Mouse (Mus musculus) small intestine, adult 2 months (tissue): Measurements from ENCODE around the gene Cfap74. TPM values are rescaled to one million over a fixed set of nuclear protein-coding genes. Genes with fewer than 3 reads are reported as not detected.

Experiments used
- H3K27ac ChIP-seq: fragments of 200-500 bp; 2 replicates; pipeline ENCODE4 v1.5.1; 2012; ENCODE audit warnings: low read depth, low read length, control low read depth, inconsistent platforms; ENCODE audit not compliant: insufficient read depth
- H3K27me3 ChIP-seq: fragments of 200-500 bp; 2 replicates; pipeline ENCODE4 v1.6.1; 2012; ENCODE audit warnings: mild to moderate bottlenecking, moderate library complexity, low read length, inconsistent platforms; ENCODE audit not compliant: control insufficient read depth, insufficient read depth
- H3K36me3 ChIP-seq: fragments of 200-500 bp; 2 replicates; pipeline ENCODE4 v1.6.1; 2012; ENCODE audit warnings: mild to moderate bottlenecking, low read length, control low read depth, inconsistent platforms; ENCODE audit not compliant: control insufficient read depth, insufficient read depth
- H3K4me1 ChIP-seq: fragments of 200-500 bp; 2 replicates; pipeline ENCODE4 v1.6.1; 2012; ENCODE audit warnings: low read length, inconsistent platforms, mixed read lengths; ENCODE audit not compliant: control insufficient read depth, insufficient read depth, insufficient read length
- H3K4me3 ChIP-seq: fragments of 200-500 bp; 2 replicates; pipeline ENCODE4 v1.5.1; 2012; ENCODE audit warnings: low read depth, mild to moderate bottlenecking, control low read depth, inconsistent platforms, low read length, moderate library complexity
- CTCF ChIP-seq: fragments of 200-500 bp; IDR thresholded peaks from 2 replicates; pipeline ENCODE4 v1.5.1; 2012; ENCODE audit warnings: low read depth, mild to moderate bottlenecking, control low read depth, inconsistent platforms, low read length, moderate library complexity, mixed read lengths; ENCODE audit not compliant: insufficient replicate concordance, insufficient read length; ENCODE audit errors: extremely low read depth
- POLR2A ChIP-seq: fragments of 200-500 bp; IDR thresholded peaks from 2 replicates; pipeline ENCODE4 v1.6.1; 2012; ENCODE audit warnings: low read depth, mild to moderate bottlenecking, control low read depth, inconsistent platforms, low read length, moderate library complexity
- WGBS: fragments of 180-500 bp; shearing (Covaris S2); methylation state at CpG from one replicate; pipeline ENCODE4 v1.1.7; 2018; 5-methylcytosine and 5-hydroxymethylcytosine counted together
- polyA plus RNA-seq: library from polyadenylated mRNA; depleted of rRNA; stranded (reverse); fragments of >200 nt; gene quantifications from 2 replicates; pipeline ENCODE4 v1.2.3, GENCODE M21; 2012

The Cfap74 gene
- polyA plus RNA-seq, 1 experiment, result 1.4 TPM

DNA sequence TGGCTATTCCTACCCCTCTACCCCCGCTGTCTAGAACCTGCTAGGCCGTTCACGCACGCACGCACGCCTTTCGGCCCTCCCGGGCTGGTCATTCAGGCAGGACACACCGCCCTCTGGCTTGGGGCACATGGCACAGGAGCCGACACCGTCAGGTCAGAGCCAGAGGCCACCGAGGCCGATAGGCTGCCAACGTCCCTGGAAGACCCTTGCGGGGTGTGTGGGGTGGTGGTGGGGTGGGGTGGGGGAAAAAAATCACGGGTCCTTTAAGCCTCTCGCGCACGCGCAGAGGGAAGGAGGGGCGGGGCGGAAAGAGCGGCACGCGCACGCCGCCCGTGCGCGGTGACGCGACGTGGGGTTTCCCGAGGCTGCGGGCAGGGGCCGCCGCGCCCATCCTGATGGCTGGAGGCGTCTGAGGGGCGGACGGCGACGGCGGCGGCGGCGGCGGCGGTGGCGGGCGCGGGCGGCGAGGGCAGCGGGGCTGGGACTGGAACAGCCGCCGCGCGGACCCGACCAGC lies 82.1 kb downstream of the Cfap74 start, which contains the start of gene Gnb1:
Gene Gnb1, plus strand, starts transcription at position 372 of the 515 bp plus-strand sequence.
- H3K36me3 ChIP-seq, result no peaks in the 10 kb centered on the region
- no peaks in the 10 kb centered on the region for H3K27me3 ChIP-seq
- H3K27ac ChIP-seq, result peak within 1 kb of the TSS; percentile 96
- peaks cover 30% of the 10 kb centered on the region; the same call in 1 of the 2 replicates for H3K4me1 ChIP-seq
- H3K4me3 ChIP-seq, result peak within 1 kb of the TSS; percentile 79
- 1% methylated on average over 57 of the region's 60 CpGs for WGBS
- peak; percentile 50 for TF ChIP-seq POLR2A
- TF ChIP-seq CTCF, result no peak; the same call in 1 of the 2 replicates

DNA sequence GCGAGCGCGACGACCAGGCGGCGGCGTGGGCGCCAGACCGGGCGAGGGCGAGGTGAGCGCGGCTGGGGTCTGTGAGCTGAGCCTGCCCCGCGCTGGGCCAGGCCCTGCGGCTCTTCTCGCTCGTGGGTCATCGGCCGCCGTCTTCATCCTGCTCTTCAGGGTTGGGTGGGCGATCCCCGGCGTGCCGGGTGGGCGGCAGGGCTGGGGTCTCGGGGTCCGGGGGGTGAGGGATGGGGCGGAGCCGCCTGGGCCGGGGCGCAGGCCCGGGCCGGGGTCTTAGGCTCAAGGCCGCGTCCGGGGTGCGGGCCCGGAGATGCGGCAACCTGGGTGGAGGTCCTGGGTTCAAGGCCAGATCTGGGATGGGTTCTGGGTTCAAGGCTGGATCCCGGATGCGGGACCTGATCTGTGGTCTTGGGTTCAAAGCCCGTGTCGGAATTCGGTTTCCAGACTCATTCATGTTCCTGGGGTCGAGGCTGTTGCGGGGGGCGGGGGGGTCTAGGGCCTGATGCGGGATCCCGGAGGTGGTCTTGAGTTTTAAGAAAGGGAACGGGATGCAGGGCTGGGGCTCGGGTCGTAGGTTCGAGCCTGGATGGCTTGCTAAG lies 82.6 kb downstream of the Cfap74 start:
- Histone ChIP-seq H3K27me3 (no peaks in the 10 kb centered on the region), H3K27ac (peak overlapping the region; percentile 77), H3K4me3 (peak overlapping the region; percentile 79), H3K4me1 (peaks cover 30% of the 10 kb centered on the region; the same call in 1 of the 2 replicates), H3K36me3 (peaks cover 1% of the 10 kb centered on the region; the same call in 1 of the 2 replicates)
- TF ChIP-seq CTCF (no peak), POLR2A (no peak)
- under 1% methylated on average over 54 of the region's 54 CpGs for WGBS

- TF ChIP-seq POLR2A (peak; percentile 34; the same call in 1 of the 2 replicates), CTCF (no peak)
- Histone ChIP-seq H3K4me1 (peaks cover 25% of the 10 kb centered on the region; the same call in 1 of the 2 replicates), H3K36me3 (peaks cover 1% of the 10 kb centered on the region; the same call in 1 of the 2 replicates), H3K27me3 (no peaks in the 10 kb centered on the region), H3K4me3 (peak overlapping the region; percentile 79), H3K27ac (peak overlapping the region; percentile 77)
- under 1% methylated on average over 51 of the region's 51 CpGs for WGBS
These were observed 83.2 kb downstream of the Cfap74 start for GRCm38 (mm10) chr4:155492131-155492633.

- H3K27me3 ChIP-seq, result no peaks in the 10 kb centered on the region
- peaks cover 11% of the 10 kb centered on the region; the same call in 1 of the 2 replicates for H3K4me1 ChIP-seq
- 31% methylated on average over 4 of the region's 4 CpGs for WGBS
- TF ChIP-seq POLR2A (no peak), CTCF (no peak)
- peak overlapping the region; percentile 27 for H3K4me3 ChIP-seq
- peaks cover 1% of the 10 kb centered on the region; the same call in 1 of the 2 replicates for H3K36me3 ChIP-seq
- no peak overlapping the region for H3K27ac ChIP-seq
These were observed 85.9 kb downstream of the Cfap74 start for GRCm38 (mm10) chr4:155494891-155495290.

- Histone ChIP-seq H3K4me3 (no peak overlapping the region), H3K27me3 (no peaks in the 10 kb centered on the region), H3K36me3 (peaks cover 1% of the 10 kb centered on the region; the same call in 1 of the 2 replicates), H3K4me1 (peaks cover 13% of the 10 kb centered on the region), H3K27ac (no peak overlapping the region)
- WGBS, result 43% methylated on average over 3 of the region's 3 CpGs
- no peak for TF ChIP-seq POLR2A
- no peak for TF ChIP-seq CTCF
These were observed 89.0 kb downstream of the Cfap74 start for GRCm38 (mm10) chr4:155497963-155498362.

GRCm38 (mm10) chr4:155501126-155501525 lies 92.1 kb downstream of the Cfap74 start:
- Histone ChIP-seq H3K4me3 (no peak overlapping the region), H3K36me3 (peaks cover 7% of the 10 kb centered on the region), H3K27me3 (no peaks in the 10 kb centered on the region), H3K4me1 (peaks cover 19% of the 10 kb centered on the region), H3K27ac (no peak overlapping the region)
- TF ChIP-seq CTCF (no peak), POLR2A (no peak)
- 72% methylated on average over 2 of the region's 2 CpGs for WGBS

DNA sequence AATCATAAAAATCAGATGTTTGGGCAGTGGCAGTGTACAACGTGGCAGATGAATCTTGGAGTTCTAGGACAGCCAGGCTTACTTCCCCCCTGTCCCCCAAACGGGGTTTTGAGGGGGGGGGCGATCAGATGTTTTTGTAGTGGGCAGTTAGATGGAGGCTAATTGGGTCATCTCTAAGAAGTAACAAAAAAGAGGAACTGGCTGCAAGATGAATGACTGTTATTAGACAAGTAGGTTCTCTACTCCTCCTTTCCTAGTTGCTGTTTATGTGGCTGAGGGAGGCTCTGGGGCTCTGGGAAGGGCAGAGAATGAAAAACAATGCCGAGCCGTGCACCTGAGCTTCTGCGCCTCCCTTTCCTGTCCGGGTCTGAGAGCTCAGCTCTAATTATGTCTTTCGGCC lies 96.1 kb downstream of the Cfap74 start:
- no peak overlapping the region for H3K4me3 ChIP-seq
- H3K4me1 ChIP-seq, result peaks cover 15% of the 10 kb centered on the region
- WGBS, result 39% methylated on average over 8 of the region's 8 CpGs
- no peak overlapping the region for H3K27ac ChIP-seq
- H3K27me3 ChIP-seq, result no peaks in the 10 kb centered on the region
- TF ChIP-seq CTCF, result no peak
- TF ChIP-seq POLR2A, result no peak
- peaks cover 5% of the 10 kb centered on the region for H3K36me3 ChIP-seq
